Mouse (Mus musculus) embryonic fibroblast, embryonic 13.5 days (primary cell): ENCODE measurements around the gene Nans.

ENCODE experiments used
- CTCF ChIP-seq: IDR thresholded peaks from 2 replicates; pipeline ENCODE4 v1.5.1; 2011; ENCODE audit warnings: mild to moderate bottlenecking, control low read depth, low read length, moderate library complexity, borderline replicate concordance; ENCODE audit not compliant: insufficient read depth
- POLR2A ChIP-seq: IDR thresholded peaks from 2 replicates; pipeline ENCODE4 v1.6.1; 2011; ENCODE audit warnings: low read depth, mild to moderate bottlenecking, control low read depth, low read length, moderate library complexity

DNA sequence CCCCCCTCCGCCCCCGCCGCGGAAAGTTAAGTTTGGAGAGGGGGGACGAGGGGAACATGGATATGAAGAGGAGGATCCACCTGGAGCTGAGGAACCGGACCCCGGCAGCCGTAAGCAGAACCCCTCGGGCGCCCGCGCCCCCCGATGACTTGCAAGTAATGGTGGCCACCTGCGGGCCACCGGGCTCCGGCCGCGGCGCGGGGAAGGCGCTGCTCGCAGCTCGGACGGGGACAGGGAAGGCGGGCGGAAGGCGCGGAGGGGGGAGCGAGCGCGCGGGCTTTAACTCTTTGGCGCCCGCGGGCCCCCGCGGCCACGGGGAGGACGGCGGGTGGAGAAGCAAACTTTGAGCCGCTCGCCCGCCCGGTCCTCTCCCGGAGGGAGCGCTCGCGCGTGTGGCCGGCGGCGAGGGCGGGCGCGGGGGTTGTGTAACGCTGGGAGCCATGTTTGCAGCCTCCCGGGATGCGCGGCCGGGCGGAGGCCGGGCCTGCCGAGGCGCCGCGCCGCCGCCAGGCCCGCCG, 37.7 kb upstream of the Nans start:
- TF ChIP-seq POLR2A (peak; percentile 33; the same call in 1 of the 2 replicates), CTCF (no peak)
